Mouse (Mus musculus) thymus, postnatal 10 days (tissue): ENCODE measurements around the gene Upk1a.

Experiments used
- DNase-seq, 2 experiments: peaks; one replicate each; pipeline ENCODE4 v3.0.0; 2021; ENCODE audit warnings: low spot score in 2 of 2

The Upk1a gene

DNA sequence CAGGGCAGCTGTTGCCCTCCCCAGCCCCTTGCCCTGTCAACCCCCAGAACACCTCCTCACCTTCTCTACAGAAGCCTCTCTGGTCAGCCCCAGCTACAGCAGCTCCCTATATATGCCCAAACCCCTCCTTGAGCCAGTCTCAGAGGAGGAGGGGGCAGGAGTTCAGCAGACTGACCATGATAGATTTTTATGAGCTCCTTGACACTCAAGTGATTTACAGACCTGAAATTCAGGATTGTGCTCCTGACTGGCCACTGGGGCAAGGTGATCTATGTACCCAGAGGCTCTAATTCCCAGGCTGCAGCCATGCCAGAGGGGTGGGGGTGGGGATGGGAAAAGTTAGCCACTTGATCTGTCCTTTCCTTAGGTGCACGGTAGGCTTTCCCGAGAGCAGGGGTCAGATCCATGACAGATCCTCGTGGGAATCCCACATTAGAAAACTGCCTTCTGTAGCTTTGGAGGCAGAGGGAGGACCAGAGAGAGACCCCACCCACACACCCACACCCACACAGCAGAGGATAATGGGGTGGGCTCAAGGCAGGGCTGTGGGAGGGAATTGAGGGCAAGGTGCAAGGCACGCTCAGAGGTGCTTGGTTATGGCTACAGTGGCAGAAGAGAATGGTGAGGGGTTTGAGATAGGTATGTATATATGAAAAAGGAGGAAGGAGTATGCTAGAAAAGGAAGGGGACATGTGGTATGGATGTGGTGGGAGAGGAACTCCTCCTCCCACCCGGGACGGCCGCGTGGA, at the start of gene Upk1a:
Gene Upk1a (minus strand): TSS at position 194 of the 749 bp plus-strand sequence.
- DNase-seq, result no peak

DNA sequence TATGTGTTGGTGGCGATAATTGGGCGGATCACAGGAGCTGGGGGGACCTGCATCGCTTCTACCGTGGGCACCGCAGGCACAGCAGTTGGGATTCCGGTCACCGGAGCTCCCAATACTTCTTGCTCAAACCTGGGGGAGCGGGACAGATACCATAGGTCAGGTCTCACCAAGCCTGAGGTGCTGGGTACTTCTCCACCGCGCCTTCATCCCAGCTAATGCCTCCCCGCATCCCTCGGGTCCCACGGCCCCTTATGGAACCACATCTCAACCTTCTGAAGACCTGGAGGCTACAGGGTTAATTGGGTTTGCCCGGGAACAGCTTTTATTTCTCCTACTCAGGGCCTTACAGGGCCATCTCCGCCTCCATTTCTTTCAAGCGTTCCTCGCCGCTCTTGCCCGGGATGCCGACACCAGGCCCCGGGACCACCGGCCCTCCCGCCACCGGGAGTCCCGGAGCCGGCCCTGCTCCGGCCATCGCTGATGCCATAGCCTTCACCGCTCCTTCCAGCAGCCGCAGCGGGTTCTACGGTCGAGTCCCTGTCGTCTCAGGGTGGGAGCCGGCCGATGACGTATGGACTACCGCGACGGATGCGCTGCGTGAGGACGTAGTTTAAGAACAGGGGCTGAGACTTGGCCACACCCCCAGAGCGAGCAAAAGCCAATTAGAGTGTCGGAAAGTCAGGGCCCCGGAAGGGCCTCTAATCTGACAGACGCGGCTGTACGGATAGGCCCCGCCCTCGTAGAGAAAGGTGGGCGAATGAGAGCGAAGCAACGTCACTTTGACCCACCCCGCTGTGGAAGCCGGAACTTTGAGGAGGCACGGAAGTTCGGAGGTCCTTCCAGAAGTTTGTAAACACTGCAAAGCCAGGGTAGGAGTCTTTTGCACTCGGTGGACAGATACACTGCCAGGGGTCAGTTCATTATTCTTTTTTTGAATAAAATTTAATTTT, 37.2 kb upstream of the Upk1a start, which contains the start of gene Rbm42:
Gene Rbm42 (minus strand): TSS at position 727 of the 950 bp plus-strand sequence.
- DNase-seq, result peak; percentile 96 to 99

DNA sequence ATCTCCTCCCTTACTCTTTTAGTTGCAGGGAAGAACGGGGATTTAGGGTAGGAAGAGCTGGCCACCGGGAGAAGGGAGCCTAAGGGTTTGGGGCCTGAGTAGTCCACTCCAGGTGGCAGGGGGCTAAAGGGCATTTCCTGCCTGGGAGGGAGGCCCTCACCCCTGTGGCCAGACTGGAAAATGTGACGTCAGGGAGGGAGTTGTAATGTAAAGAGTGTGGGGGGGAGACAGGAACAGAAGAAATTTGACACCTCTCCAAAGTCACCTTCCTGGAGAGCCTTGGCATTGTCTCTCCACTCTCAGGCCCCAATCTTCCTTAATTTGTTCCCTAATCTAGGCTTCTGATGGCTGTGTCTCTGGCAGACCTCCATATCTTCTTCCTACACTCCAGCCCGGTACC, 26.4 kb upstream of the Upk1a start:
- no peak for DNase-seq

DNA sequence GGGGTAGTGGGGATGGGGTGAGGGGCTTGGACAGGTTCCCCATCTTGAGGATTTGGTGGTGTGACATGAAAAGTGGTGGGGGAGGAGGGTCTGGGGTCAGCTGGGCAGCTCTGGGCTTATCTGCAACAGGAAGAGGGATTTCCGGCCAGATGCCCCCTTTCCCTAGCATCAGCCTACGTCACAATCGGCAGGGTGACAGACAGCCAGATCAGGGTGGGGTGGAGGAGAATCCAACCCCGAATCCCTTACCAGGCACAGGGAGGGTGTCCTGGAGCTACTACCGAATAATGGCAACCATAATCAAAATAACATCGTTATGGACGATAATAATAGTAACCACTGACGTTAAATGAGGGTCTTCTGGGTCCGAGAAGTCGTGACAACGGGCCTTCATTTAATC, 23.7 kb upstream of the Upk1a start:
- DNase-seq, result no peak

DNA sequence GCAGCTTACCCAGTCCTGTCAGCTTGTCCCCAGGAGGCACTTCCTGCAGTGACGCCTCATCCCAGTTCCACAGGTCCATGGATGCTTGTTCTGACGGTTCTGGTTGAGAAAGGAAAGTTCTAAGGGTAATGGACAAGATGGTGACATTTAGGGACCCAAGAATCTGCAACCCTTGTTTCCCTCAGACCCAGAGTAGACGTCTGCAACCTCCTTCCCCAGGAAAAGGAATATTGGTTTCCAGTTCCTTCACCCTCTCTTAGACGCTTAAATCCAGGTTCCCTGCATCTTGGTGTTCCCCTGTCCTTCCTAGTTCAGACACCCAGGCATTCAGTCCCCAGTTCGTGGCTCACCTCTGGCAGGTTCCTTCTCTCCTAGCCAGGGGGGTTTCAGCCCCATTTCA, 23.1 kb upstream of the Upk1a start, which contains the start of gene Etv2:
Gene Etv2 (minus strand): TSS at position 101 of the 400 bp plus-strand sequence.
- DNase-seq, result no peak

DNA sequence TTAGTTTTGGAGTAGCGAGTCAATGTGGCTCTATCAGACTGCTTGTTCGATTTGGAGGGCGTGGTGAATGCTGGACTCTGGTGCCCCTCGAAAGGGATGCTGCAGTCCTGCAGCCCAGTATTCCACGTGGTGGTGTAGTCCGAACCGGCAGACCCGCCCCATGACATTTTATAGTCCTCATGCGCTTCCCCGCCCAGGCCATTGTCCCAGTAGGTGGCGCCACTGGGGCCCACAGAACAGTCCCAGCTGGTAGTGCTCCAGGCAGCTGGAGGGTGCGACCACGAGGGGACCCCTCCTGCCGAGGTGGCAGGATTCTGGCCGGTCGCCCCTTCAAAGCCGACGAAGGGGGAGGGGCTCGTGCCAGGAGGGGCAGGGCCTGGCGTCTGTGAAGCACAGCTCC, 22.0 kb upstream of the Upk1a start:
- DNase-seq, result peak; percentile 25 to 68

DNA sequence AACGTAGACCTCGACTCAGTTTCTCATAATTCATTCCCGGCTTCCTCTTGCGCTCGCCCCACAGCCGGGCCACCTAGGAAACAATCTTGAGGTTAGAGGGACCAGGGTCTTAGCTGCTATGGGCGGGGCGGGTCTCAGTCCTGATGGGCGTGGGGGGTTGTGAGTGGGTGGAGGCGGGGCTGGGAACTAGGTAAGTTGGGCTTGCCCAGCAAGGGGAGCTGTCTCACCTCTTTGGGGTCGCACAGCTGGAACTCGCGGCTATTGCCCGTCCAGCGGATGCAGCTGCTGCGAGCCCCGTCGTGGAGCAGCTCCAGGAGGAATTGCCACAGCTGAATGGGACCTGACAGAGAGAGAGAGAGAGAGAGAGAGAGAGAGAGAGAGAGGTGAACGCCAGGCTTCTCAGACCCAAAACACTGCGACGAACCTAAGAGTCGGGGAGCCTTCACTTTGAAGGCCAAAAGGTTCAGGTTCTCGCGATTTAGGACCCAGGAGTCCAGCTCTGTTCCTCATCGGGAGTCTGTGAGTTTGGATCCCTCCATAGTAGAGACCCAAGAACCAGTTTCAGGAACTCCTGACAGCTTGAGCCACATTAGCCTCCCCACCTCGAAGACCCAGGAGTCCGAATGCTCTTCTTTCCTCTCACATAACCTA, 21.2 kb upstream of the Upk1a start:
- no peak for DNase-seq

DNA sequence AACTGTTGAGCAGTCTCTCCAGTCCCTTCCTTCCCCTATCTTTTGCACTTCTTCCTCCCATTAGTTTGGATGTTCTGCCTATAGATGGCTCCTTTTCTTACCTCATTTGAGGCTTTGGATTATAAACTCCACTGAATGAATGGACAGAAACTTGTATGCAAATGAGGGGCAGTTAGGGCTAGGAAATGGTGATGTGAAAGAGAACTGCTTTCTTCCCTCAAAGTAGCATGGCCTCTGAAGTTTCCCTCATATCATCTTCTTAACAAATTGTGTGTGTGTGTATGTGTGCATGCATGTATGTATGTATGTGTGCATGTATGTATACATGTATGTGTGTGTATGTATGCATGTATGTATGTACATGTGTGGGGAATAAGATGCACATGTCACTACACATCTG, 16.4 kb upstream of the Upk1a start:
- DNase-seq, result no peak

DNA sequence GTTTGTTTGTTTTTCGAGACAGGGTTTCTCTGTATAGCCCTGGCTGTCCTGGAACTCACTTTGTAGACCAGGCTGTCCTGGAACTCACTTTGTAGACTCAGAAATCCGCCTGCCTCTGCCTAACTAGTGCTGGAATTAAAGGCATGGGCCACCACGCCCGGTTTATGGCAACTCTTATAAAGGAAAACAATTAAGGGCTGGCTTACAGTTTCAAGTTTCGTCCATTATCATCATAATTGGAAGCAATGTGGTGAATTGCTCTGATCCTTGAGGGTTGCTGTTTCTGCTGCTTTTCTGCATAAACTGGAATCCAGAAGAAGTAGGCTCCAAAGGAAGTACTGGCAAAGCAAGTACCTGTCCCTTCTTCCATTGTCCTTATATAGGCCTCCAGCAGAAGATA, 14.0 kb upstream of the Upk1a start:
- no peak for DNase-seq

DNA sequence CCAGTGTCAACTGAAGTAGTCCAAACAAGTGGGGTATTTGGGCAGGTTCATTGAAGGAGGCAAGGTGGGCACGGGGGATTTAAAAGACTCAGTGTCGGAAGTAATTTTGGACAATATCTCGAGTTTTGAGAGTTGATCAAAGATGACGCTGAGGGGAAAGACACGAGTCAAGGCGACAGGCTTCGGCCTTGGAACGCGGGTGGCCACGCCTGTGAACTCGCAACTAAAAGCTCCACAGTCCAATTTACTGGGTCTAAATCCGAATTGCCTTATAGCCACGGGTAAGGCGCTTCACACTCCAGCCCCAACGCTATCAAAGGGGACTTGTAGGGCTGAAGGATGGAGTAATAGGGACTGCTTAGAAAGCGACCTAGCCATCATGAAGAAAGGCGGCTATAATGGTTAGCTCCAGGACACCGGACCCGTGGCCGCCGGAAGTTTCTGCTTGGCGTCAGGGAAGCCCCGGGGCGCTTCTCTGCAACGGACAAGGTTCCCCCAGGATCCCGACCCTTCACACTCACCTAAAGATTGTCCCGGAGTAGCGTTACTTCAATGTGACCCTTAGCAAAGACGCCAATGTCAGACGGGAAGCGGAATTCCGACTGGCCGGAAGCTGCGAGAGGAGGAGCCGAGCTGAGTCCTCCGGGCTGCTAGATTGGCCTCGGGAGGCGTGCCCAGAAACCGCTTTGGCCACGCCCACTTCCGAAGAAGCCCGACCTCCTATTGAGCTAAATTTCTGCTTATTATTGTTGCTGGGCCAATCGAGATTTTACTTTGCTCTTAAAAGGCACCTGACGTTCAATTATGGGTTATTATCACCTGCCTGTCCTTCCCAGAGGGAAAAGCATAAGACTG, 13.1 kb upstream of the Upk1a start, which contains the start of gene Cox6b1:
Gene Cox6b1 (minus strand): TSS at position 622 of the 855 bp plus-strand sequence.
- peak; percentile 75 to 84 for DNase-seq

DNA sequence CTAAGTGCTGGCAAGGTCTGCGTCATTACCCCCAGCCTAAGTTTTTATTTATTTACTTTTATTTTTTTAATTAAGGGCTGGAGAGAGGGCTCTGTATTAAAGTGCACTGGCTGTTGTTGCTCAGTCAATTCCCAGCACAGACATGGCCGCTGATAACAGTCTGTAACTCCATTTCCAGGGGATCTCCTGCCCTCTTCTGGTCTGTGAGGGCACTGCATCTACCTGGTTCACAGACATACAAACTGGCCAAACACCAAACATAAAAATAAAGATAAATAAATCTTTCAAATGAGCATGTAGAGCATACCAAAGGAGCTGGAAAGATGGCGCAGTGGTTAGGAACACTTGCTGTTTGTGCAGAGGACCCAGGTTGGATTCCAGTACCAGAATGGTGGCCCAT, 6.6 kb upstream of the Upk1a start:
- DNase-seq, result peak in 1 of 2 experiments; percentile 30

DNA sequence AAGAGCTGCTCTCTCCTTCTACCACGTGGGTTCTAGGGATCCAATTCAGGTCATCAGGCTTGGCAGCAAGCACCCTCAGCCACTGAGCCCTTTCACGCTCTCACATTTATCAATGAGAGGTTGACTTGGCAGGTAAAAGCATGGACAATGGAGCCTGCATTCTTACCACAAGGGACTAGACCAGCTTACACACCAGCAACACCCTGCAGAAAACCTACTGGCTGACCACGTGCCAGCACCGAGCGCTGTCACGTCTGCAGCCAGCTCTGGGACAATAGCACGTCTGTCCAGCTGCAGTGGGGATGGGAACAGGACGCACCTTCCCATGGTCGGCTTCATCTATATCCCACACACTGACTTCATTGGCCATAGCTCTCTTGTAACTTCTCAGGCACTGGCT, 6.0 kb upstream of the Upk1a start:
- no peak for DNase-seq

DNA sequence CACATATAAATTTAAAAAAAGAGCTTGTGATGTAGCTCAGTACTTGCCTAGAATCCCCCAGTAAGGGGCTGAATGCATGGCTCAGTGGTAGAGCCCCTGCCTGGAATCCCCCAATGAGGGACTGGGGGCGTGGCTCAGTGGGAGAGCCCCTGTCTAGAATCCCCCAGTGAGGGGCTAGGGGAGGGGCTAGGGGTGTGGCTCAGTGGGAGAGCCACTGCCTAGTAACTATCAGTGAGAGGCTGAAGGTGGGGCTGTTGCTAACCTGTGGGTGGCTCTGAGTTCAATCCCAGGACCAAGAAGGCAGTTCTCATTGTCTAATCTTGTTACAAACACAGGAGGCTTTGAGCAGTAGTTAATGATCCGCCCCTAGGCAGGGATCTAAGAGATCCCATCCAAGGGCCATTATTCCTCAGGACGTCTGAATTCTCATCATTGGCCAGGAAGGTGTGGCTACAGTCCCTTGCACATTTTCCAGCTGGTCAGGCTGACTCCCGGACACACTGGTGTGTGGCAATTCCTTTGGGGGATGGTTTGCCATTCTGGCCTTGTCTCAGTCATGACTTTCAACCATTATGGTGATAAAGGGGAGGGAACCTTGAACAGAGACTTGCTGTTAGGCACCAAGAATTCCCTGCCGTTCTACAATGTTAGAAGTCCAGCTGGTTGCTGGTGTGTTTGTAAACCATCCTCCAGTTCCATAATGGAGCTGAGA, 2.6 kb upstream of the Upk1a start:
- no peak for DNase-seq

DNA sequence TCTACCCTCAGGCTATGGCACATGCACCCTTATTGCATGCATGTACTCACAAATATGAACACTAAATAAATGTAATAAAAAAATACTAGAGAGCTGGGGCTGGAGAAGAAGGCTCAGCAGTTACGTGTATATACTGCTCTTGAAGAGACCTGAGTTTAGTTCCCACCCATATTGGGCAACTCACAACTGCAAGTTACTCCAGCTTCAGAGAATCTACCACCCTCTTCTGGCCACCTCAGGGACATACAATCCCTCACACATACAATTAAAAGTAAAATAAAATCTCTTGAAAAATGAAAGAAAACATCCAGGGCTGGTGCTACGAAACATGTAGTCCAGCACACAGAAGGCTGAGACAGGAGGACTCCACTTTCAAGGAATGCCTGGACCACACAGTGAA, 1.8 kb upstream of the Upk1a start:
- DNase-seq, result no peak

DNA sequence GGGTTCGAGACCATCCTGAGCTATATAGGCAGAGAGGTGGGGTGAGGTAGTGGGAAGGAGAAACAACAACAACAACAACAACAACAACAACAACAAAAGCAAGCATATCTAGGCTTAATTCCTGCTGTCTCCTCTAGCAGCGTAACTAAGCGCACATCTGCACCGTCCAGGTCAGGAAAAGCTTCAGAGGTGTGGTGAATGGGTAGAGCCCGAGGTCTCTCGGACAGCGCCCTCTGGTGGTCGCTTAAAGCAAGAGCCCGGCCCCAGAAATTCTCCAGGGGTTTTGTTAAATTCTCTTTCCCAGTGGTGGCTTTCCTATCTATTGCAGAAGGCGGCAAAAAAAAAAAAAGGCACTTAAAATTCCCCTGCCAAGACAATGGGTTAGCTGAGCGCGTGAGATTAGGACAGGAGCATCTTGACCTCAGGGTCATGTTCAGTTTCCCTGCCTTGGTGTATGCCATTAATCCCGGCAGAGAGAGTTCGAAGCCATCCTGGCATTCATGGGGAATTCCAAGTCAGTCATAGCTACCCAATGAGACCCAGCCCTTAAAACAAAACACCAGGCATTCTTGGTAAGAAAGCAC, 974 bp upstream of the Upk1a start:
- peak; percentile 36 to 70 for DNase-seq

DNA sequence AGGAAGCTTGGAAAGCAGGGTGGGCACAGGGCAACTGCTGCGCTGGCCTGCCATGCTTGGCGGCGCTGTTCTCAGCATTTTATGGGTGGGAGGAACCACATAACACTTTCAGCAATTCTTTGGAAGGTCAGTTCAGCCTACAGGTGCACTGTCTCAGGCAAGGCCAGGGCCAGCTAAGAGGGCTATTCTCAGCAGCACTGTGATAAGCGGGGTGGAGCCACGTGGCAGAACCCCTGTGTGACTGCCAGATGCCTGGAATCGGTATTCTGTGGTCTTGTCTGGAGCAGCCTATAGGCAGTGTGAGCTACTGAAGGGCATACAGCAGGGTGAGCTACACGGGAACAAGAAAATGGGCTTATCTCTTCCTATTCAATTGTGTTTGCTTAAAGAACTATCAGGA, 2.6 kb downstream of the Upk1a start:
- no peak for DNase-seq

DNA sequence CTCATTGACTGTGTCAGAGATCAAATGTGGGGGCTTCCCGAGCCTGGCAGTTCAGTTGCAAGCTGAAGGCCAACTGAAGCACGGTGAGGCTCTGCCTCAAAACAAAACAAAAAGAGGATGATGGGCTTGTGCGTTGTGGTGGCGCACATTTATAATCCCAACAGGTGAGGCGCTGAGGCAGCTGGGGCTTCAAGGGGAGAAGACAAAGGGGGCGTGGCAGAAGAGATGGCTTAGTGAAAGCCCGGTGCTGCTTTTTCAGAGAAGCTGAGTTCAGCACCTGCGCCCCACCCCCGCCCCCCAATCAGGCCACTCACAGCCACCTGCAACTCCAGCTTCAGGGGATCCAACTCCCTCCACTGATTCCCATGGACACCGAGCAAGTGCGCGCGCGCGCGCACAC, 4.2 kb downstream of the Upk1a start:
- no peak for DNase-seq

DNA sequence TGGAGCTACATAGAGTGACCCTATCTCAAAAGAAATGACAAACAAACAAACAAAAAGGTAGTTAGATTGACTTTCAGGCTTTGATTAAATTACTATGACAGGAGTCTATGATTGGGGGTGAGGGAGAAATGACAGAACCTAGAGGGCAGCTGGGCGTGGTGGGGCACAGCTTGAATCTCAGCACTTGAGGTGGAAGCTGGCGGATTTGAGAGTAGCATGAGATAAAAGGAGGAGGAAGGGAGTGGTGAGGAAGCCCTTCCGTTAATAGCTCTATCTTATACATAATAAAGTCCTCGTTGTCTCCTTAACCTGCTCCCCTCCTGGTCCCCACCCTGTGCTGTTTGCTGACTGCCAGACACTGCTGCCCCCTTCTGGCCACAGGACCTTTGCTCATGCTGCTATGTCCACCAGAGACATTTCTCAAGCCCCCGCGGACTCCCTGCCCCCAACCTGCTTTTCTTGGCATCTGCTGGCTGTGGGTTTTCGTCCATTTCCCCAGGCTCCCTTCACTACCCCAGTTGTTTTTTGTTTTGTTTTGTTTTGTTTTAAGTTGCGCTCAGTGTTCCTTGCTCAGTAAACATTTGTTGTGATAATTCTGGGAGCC, 4.8 kb downstream of the Upk1a start:
- DNase-seq, result peak; percentile 33 to 68

DNA sequence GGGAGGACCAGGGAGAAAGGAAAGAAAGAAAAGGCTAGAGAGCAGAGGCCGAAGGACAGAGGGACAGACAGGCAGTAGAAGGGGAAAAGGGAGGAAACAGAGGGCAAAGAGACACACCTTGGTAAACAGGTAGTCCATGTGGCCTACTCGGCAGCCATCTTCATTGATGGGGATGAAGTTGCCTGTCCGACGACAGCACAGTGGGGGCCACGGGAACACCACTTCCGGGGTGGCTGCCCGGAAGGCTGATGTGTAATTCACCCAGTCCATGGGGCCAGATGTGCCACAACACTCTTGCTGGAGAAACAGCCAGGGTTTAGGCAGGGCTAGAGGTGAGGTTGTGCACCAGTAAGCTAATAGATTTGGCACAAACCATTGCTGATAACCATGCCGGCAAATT, 7.7 kb downstream of the Upk1a start:
- DNase-seq, result no peak

DNA sequence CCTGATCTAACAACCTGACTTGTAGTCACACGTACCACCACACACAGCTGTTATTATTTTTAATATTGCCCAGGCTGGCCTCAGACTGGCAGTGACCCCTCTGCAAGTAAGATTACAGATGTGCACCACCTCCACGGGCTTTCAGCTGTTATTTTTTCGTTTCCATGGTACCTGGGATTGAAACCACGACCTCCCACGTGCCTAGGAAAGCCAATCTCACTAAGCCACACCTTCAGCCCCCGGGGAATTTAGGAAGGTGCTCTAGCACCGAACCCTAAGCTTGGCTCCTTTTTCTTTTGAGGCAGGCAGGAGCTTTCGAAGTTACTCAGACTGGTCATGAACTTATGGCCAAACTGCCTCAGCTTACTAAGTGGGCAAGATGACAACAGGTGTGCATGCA, 8.2 kb downstream of the Upk1a start:
- DNase-seq, result no peak
